Mouse (Mus musculus) hindbrain, embryonic 14.5 days (tissue): ENCODE measurements around the gene Cacna1c. TPM values are rescaled to one million over a fixed set of nuclear protein-coding genes. Genes with fewer than 3 reads are reported as not detected.

Experiments used
- ATAC-seq: fragments of 200-750 bp; cut with Nextera tagmentation; 2 replicates; pipeline ENCODE4 v1.8.0; 2017; ENCODE audit warnings: moderate number of reproducible peaks, mild to moderate bottlenecking, moderate TSS enrichment, moderate library complexity; ENCODE audit not compliant: low FRiP score
- DNase-seq: peaks from one replicate; pipeline ENCODE4 v3.0.0-alpha.2; 2015; ENCODE audit warnings: low spot score
- H3K27ac ChIP-seq: fragments of 300-500 bp; sonication (generic); 2 replicates; pipeline ENCODE4 v1.5.1; 2014; ENCODE audit warnings: mild to moderate bottlenecking, moderate library complexity
- H3K27me3 ChIP-seq: fragments of 300-500 bp; sonication (generic); 2 replicates; pipeline ENCODE4 v1.6.1; 2014; ENCODE audit warnings: mild to moderate bottlenecking, low read length, mixed read lengths; ENCODE audit not compliant: control insufficient read depth, insufficient read depth
- H3K36me3 ChIP-seq: fragments of 300-500 bp; sonication (generic); replicated peaks from 2 replicates; pipeline ENCODE4 v1.6.1; 2014; ENCODE audit not compliant: control insufficient read depth, insufficient read depth
- H3K4me1 ChIP-seq: fragments of 300-500 bp; sonication (generic); replicated peaks from 2 replicates; pipeline ENCODE4 v1.6.1; 2014; ENCODE audit warnings: antibody characterized with exemption, low read length, mixed read lengths; ENCODE audit not compliant: control insufficient read depth, insufficient read depth
- H3K4me2 ChIP-seq: fragments of 300-500 bp; sonication (generic); replicated peaks from 2 replicates; pipeline ENCODE4 v1.6.1; 2014; ENCODE audit warnings: mild to moderate bottlenecking, moderate library complexity
- H3K4me3 ChIP-seq: fragments of 300-500 bp; sonication (generic); replicated peaks from 2 replicates; pipeline ENCODE4 v1.5.1; 2014; ENCODE audit warnings: mild to moderate bottlenecking, low read length
- H3K9ac ChIP-seq: fragments of 300-500 bp; sonication (generic); 2 replicates; pipeline ENCODE4 v1.6.1; 2014
- H3K9me3 ChIP-seq: fragments of 300-500 bp; sonication (generic); 2 replicates; pipeline ENCODE4 v1.6.1; 2016; ENCODE audit warnings: low read length; ENCODE audit not compliant: control insufficient read depth
- WGBS: fragments of 180-500 bp; shearing (Covaris S2); extraction: QIAGEN DNeasy Blood & Tissue Kit; methylation state at CpG from one replicate; pipeline ENCODE4 v1.1.7; 2014; 5-methylcytosine and 5-hydroxymethylcytosine counted together
- polyA plus RNA-seq: library from polyadenylated mRNA; unstranded; fragments of >200 nt; fragmentation: Nextera tagmentation; extraction: Ambion mirVana; gene quantifications from 2 replicates; pipeline ENCODE4 v1.2.1, GENCODE M21; 2014

Cacna1c gene
- polyA plus RNA-seq, 1 experiment from 2014 or later = 10.1 TPM

DNA sequence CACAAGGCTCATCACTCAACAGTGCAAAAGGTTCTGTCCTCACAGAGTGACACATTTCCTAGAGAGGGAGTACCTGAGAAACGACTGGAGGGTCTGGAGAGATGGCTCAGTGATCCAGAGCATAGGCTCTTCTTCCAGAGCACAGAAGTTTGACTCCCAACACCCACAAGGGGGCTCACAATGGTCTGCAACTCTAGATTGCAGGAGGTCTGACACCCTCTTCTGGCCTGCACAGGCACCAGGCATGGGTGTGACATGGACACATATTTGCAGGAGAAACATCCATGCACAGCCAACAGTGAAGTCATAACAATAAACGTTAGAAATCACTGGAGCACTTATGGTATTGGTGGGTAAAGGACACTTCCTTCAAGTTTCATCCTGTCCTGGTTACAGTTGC is 173.4 kb downstream of the Cacna1c start:
- H3K27me3 ChIP-seq = no peaks in the 10 kb centered on the region
- no peaks in the 10 kb centered on the region for H3K36me3 ChIP-seq
- ATAC-seq (no peak), DNase-seq (no peak)
- H3K9ac ChIP-seq = no peak overlapping the region
- H3K4me1 ChIP-seq = peaks cover 14% of the 10 kb centered on the region
- no peak overlapping the region for H3K4me2 ChIP-seq
- 67% methylated on average over 2 of the region's 2 CpGs for WGBS
- H3K4me3 ChIP-seq = no peak overlapping the region
- H3K9me3 ChIP-seq = no peaks in the 10 kb centered on the region
- H3K27ac ChIP-seq = no peak overlapping the region

DNA sequence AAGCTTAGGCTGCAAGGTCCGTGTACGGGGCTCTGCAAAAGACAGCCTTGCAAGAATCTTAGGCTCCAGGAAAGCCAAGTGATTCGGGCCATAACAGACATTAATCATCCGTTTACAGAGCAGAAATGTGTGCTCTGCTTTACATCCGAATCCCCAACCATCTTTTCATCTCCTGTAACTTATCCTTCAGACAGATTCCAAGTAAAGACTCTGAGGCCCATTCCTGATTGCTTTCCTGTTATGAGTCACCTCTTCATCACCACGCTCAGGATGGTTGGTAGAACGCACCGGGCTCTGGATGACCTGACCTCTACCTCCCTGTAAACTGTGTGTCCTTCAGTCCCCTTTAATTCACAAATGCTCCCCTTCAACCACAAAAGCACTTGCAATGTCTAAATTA is 175.0 kb downstream of the Cacna1c start:
- Histone ChIP-seq H3K9me3 (no peaks in the 10 kb centered on the region), H3K4me1 (peaks cover 8% of the 10 kb centered on the region), H3K4me2 (no peak overlapping the region), H3K27me3 (no peaks in the 10 kb centered on the region), H3K4me3 (no peak overlapping the region), H3K36me3 (no peaks in the 10 kb centered on the region), H3K9ac (no peak overlapping the region), H3K27ac (no peak overlapping the region)
- DNase-seq = no peak
- WGBS = 82% methylated on average over 8 of the region's 8 CpGs
- ATAC-seq = no peak

DNA sequence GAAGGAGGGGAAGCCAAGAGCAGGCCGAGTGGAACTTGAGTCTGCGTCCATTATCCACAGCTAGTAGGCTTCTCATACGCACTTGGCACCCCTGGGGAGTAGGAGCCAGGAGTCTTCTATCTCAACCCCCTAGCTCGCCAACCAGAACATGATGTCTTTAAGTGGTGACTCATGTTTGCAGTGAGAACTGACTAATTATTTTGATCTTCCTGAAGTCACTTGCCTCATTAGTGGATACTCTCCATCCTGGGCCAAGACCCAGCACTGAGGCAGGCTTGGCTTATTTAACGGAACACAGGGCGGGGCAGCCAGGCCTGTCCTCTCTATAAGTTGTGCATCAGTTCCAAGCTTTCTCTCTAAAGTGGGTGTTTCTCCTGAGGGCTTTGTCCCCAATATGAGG is 177.3 kb downstream of the Cacna1c start:
- H3K27ac ChIP-seq = no peak overlapping the region
- ATAC-seq (no peak), DNase-seq (no peak)
- no peaks in the 10 kb centered on the region for H3K36me3 ChIP-seq
- no peaks in the 10 kb centered on the region for H3K27me3 ChIP-seq
- WGBS = 91% methylated on average over 6 of the region's 6 CpGs
- H3K9ac ChIP-seq = no peak overlapping the region
- H3K4me3 ChIP-seq = no peak overlapping the region
- no peak overlapping the region for H3K4me2 ChIP-seq
- peaks cover 8% of the 10 kb centered on the region for H3K4me1 ChIP-seq
- no peaks in the 10 kb centered on the region for H3K9me3 ChIP-seq

DNA sequence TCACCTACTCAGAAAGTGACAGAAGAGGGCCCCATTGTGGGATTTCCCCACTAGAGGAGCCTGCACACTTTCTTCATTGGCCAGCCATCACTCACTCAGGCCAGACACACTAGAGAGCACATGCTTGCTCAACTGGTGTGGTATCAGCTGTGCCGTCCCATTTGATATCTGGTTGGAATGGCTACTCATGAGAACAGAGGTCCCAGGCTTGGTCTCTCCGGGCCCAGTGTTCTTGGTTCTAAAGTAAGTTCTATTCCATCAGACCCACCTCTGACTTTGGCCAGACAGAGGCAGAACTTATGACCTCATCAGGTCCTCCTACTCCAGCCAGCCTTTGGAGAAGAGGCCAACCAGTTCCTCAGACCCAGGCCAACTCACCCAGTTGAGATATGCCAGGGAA is 178.0 kb downstream of the Cacna1c start:
- DNase-seq (no peak), ATAC-seq (no peak)
- Histone ChIP-seq H3K27ac (no peak overlapping the region), H3K9me3 (no peaks in the 10 kb centered on the region), H3K4me1 (peaks cover 8% of the 10 kb centered on the region), H3K9ac (no peak overlapping the region), H3K4me2 (no peak overlapping the region), H3K27me3 (no peaks in the 10 kb centered on the region), H3K4me3 (no peak overlapping the region), H3K36me3 (no peaks in the 10 kb centered on the region)
- 98% methylated on average over 2 of the region's 2 CpGs for WGBS

DNA sequence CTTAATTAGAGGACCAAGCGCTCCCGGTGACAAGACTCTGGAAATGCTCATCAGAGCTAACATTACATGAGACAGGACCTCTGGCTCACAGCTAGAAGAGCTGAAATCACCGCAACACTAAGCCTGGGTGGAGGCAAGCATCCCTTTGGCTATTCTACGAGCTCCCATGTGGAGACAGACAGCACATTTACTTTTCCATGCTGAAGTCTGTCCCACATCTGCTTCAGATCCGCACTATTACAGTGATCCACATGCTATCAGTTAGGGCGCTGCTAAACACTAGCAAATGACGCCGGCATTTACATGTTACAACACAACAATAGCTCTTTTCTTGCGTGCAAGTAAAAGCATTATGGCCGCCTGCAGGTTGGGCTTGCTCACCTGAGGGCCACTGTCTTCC is 178.7 kb downstream of the Cacna1c start:
- WGBS = 75% methylated on average over 10 of the region's 10 CpGs
- ATAC-seq = no peak

DNA sequence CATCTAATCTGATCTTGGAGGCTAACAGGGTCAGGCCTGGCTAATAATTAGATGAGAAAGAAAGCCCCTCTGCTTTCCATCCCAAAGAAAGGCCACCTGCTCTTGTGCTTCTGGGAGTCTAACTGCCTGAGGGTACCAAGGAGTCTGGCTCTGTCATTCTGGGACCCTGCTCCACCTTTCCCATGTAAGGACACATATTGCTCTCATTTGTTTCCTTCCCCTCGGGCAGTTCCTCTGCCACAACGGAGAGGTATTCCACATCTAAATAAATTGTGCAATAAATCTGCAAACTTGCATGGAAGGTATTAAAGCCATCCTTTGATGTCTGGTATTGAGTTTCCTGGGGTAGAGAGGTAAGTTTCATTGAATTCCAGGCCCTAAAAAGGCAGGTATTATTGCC is 180.9 kb downstream of the Cacna1c start:
- H3K9me3 ChIP-seq = no peaks in the 10 kb centered on the region
- 51% methylated on average over 2 of the region's 2 CpGs for WGBS

More for the DNA sequence above, 178.7 kb downstream of the Cacna1c start:
- H3K27me3 ChIP-seq = no peaks in the 10 kb centered on the region
- no peak for DNase-seq
- H3K36me3 ChIP-seq = no peaks in the 10 kb centered on the region
- H3K4me1 ChIP-seq = peaks cover 8% of the 10 kb centered on the region
- no peak overlapping the region for H3K4me2 ChIP-seq
- no peak overlapping the region for H3K9ac ChIP-seq
- H3K9me3 ChIP-seq = no peaks in the 10 kb centered on the region
- H3K27ac ChIP-seq = no peak overlapping the region
- no peak overlapping the region for H3K4me3 ChIP-seq

DNA sequence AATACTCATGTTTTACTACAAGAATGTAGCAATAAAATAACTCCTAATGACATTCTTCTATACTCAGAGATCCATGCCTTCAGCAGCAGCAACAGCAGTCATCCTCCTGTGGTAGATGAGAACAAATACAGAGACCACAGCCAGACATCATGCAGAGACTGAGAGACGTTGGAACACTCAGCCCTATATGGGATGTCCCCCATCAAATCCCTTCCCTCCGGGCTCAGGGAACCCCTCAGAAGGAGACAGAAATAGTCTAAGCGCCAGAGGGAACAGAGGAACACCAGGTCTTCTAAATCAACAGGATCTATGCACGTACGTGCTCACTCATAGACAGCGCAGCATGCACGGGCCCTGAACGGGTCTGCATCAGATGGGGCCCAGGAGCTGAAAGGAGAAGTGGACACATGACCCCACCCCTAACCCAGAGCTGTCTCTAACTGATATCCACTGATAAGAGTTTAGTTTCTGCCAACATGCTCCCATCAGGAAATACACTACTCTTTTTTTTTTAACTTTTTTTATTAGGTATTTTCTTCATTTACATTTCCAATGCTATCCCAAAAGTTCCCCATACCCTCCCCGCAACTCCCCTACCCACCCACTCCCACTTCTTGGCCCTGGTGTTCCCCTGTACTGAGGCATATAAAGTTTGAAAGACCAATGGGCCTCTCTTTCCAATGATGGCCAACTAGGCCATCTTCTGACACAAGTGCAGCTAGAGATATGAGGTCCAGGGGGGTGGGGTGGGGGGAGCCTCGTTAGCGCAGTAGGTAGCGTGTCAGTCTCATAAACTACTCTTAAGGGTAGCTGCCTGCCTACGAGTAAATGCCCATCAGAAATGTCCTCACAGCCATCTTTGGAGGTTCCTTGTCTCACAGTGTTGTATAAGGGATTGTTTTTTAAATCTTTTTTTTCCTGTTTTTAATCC is 182.8 kb downstream of the Cacna1c start:
- Histone ChIP-seq H3K4me1 (peaks cover 8% of the 10 kb centered on the region), H3K4me2 (no peak overlapping the region), H3K4me3 (no peak overlapping the region), H3K27ac (no peak overlapping the region), H3K27me3 (no peaks in the 10 kb centered on the region), H3K9ac (no peak overlapping the region), H3K36me3 (no peaks in the 10 kb centered on the region), H3K9me3 (no peaks in the 10 kb centered on the region)
- ATAC-seq = no peak
- DNase-seq = no peak
- 91% methylated on average over 13 of the region's 13 CpGs for WGBS

More for the DNA sequence above, 180.9 kb downstream of the Cacna1c start:
- Histone ChIP-seq H3K27ac (no peak overlapping the region), H3K27me3 (no peaks in the 10 kb centered on the region), H3K36me3 (no peaks in the 10 kb centered on the region), H3K4me2 (no peak overlapping the region), H3K4me3 (no peak overlapping the region), H3K4me1 (peaks cover 8% of the 10 kb centered on the region), H3K9ac (no peak overlapping the region)
- DNase-seq (no peak), ATAC-seq (no peak)

DNA sequence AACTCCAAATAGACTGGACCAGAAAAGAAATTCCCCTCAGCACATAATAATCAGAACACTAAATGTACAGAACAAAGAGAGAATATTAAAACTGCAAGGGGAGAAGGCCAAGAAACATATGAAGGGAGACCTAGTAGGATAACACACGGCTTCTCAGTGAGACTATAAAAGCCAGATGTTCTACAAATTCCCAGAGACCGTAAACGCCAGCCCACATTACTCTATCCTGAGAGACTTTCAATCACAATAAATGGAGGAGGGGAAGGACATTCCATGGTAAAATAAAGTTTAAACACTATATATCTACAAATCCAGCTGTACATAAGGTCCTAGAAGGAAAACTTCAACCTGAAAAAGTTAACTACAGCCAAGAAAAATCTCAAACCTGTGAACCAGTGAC is 185.3 kb downstream of the Cacna1c start:
- WGBS = 76% methylated on average over 3 of the region's 3 CpGs
- Histone ChIP-seq H3K4me3 (no peak overlapping the region), H3K27me3 (no peaks in the 10 kb centered on the region), H3K9ac (no peak overlapping the region), H3K9me3 (no peaks in the 10 kb centered on the region), H3K36me3 (no peaks in the 10 kb centered on the region), H3K4me2 (no peak overlapping the region), H3K4me1 (no peaks in the 10 kb centered on the region), H3K27ac (no peak overlapping the region)
- ATAC-seq (no peak), DNase-seq (no peak)

DNA sequence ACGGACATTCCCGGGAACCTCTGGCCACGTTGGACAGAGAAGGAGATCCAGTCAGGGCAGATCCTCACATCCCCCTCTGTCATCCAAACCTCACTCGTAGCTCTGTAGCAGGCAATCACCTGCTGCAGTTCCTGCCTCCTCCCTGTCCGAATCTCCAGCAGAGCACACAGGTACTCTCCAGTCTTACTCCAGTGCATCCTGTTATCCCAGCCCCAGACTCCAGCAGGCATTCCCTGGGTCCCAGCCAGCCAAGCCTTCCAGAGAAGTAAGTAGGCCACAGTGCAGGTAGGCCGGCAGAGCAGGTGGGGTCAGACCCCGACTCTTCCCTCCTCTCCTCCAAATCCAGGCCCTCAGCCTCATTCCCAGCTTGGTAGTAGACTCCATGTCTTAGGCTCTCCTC is 186.7 kb downstream of the Cacna1c start:
- Histone ChIP-seq H3K4me1 (no peaks in the 10 kb centered on the region), H3K27ac (no peak overlapping the region), H3K36me3 (no peaks in the 10 kb centered on the region), H3K9me3 (no peaks in the 10 kb centered on the region), H3K4me2 (no peak overlapping the region), H3K27me3 (no peaks in the 10 kb centered on the region), H3K9ac (no peak overlapping the region), H3K4me3 (no peak overlapping the region)
- no peak for ATAC-seq
- 87% methylated on average over 7 of the region's 7 CpGs for WGBS
- DNase-seq = no peak
